Mouse (Mus musculus) heart, embryonic 12.5 days (tissue): ENCODE measurements around the gene Engase. TPM values are rescaled to one million over a fixed set of nuclear protein-coding genes. Genes with fewer than 3 reads are reported as not detected.
A peak's percentile ranks its signal among the peaks of the same experiment; 100 is the strongest.

ENCODE experiments used
- ATAC-seq: fragments of 200-750 bp; cut with Nextera tagmentation; 2 replicates; pipeline ENCODE4 v1.8.0; 2017; ENCODE audit warnings: moderate TSS enrichment, moderate library complexity; ENCODE audit not compliant: insufficient number of reproducible peaks, low FRiP score
- H3K27ac ChIP-seq: fragments of 300-500 bp; sonication (generic); 2 replicates; pipeline ENCODE4 v1.5.1; 2016; ENCODE audit warnings: mild to moderate bottlenecking, moderate library complexity; ENCODE audit not compliant: poor library complexity, severe bottlenecking
- H3K27me3 ChIP-seq: fragments of 300-500 bp; sonication (generic); replicated peaks from 2 replicates; pipeline ENCODE4 v1.6.1; 2016; ENCODE audit warnings: mild to moderate bottlenecking, moderate library complexity
- H3K36me3 ChIP-seq: fragments of 300-500 bp; sonication (generic); 2 replicates; pipeline ENCODE4 v1.6.1; 2016; ENCODE audit warnings: mild to moderate bottlenecking, moderate library complexity
- H3K4me1 ChIP-seq: fragments of 300-500 bp; sonication (generic); replicated peaks from 2 replicates; pipeline ENCODE4 v1.6.1; 2016; ENCODE audit warnings: mild to moderate bottlenecking
- H3K4me2 ChIP-seq: fragments of 300-500 bp; sonication (generic); 2 replicates; pipeline ENCODE4 v1.6.1; 2016; ENCODE audit warnings: mild to moderate bottlenecking, moderate library complexity
- H3K4me3 ChIP-seq: fragments of 300-500 bp; sonication (generic); 2 replicates; pipeline ENCODE4 v1.5.1; 2016; ENCODE audit warnings: mild to moderate bottlenecking
- H3K9ac ChIP-seq: fragments of 300-500 bp; sonication (generic); 2 replicates; pipeline ENCODE4 v1.6.1; 2016; ENCODE audit warnings: mild to moderate bottlenecking, moderate library complexity
- H3K9me3 ChIP-seq: fragments of 300-500 bp; sonication (generic); replicated peaks from 2 replicates; pipeline ENCODE4 v1.6.1; 2016; ENCODE audit warnings: mild to moderate bottlenecking, moderate library complexity
- WGBS: fragments of 180-500 bp; shearing (Covaris S2); methylation state at CpG from one replicate; pipeline ENCODE4 v1.1.7; 2016; 5-methylcytosine and 5-hydroxymethylcytosine counted together
- polyA plus RNA-seq: library from polyadenylated mRNA; unstranded; fragments of >200 nt; fragmentation: Nextera tagmentation; extraction: Ambion mirVana; gene quantifications from 2 replicates; pipeline ENCODE4 v1.2.1, GENCODE M21; 2016

Gene Engase
- polyA plus RNA-seq, 1 experiment from 2014 or later, result 4.6 TPM

DNA sequence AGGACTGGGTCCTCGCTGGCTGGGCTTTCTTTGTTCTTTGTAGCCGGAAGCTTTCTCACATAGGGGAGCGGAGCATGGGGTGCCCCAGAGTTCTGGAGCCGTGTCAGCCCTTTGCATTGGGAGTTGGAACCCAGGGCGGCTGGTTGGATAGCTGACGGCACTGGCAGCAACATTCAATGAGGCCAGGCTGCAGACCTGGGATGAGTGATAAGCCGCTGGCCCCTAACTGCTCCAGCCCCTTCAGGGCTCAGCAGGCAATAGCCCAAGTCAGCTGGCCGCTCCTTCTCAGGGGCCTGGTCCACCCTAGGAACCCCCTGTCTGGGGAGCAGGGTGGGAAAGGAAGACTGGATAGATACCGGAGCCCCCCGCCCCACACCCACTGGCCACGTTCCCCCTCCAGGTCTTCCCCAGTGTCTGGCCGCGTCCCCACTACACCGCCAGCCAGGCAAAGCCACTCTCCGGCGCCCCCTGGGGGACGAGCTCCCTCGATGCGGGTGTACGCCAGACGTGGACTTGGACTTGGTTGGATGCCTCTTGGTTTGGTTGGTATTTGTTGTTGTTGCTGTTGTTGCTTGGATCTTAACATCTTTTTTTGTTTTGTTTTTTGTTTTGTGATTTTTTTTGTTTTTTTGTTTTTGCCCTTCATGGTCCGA is 14.1 kb downstream of the Engase start:
- 0 out of 2 replicates have a peak overlapping the region, but pooled peaks have one; percentile 20 for H3K4me3 ChIP-seq
- peaks cover 32% of the 10 kb centered on the region for H3K27me3 ChIP-seq
- ATAC-seq, result peak; percentile 46; the same call in 1 of the 2 replicates
- H3K9me3 ChIP-seq, result no peaks in the 10 kb centered on the region
- WGBS, result 12% methylated on average over 22 of the region's 22 CpGs
- H3K36me3 ChIP-seq, result peaks cover 15% of the 10 kb centered on the region
- no peak overlapping the region for H3K27ac ChIP-seq
- H3K4me2 ChIP-seq, result peak overlapping the region; percentile 62
- peaks cover 6% of the 10 kb centered on the region for H3K4me1 ChIP-seq
- H3K9ac ChIP-seq, result no peak overlapping the region

DNA sequence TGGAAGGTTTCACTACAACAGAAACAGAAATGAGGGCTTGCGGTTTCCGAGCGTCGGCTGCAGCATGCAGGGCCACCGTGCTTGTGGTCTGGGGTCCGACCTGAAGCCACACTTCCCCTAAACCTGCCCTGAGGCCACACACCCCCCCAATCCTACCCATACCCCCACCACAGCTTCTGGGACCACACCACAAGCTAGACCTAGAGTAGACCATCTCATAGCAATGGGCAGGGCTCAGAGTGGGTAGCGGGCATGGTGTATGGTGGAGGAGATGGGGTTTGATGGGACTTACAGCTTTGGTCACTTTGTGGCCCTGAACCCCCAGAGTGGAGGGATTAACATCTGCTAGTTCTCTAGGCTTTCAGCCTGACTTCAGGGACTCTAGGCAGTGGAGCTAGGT is 14.6 kb downstream of the Engase start:
- Histone ChIP-seq H3K36me3 (peaks cover 14% of the 10 kb centered on the region), H3K27me3 (peaks cover 35% of the 10 kb centered on the region), H3K9ac (no peak overlapping the region), H3K4me2 (no peak overlapping the region), H3K4me1 (peaks cover 6% of the 10 kb centered on the region), H3K27ac (no peak overlapping the region), H3K4me3 (no peak overlapping the region), H3K9me3 (no peaks in the 10 kb centered on the region)
- no peak for ATAC-seq
- WGBS, result 86% methylated on average over 7 of the region's 7 CpGs

DNA sequence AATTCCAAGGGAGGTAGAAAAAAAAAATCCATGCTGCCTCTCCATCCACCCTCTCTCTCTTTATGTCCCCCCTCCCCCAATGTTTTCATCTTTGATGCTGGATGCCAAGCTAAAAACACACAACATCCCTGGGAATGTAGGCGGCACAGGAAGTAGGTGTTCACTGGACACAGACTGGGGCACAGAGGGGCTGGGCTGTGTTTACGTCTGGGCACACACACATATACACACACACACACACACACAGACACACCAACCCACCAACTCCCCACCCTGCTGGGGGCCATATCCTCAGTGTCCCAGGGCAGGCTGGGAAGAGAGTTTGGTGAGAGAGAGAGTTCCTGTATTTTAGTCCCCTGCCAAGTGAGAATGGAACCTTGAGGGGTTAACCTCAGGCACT is 16.8 kb downstream of the Engase start:
- no peak overlapping the region for H3K27ac ChIP-seq

DNA sequence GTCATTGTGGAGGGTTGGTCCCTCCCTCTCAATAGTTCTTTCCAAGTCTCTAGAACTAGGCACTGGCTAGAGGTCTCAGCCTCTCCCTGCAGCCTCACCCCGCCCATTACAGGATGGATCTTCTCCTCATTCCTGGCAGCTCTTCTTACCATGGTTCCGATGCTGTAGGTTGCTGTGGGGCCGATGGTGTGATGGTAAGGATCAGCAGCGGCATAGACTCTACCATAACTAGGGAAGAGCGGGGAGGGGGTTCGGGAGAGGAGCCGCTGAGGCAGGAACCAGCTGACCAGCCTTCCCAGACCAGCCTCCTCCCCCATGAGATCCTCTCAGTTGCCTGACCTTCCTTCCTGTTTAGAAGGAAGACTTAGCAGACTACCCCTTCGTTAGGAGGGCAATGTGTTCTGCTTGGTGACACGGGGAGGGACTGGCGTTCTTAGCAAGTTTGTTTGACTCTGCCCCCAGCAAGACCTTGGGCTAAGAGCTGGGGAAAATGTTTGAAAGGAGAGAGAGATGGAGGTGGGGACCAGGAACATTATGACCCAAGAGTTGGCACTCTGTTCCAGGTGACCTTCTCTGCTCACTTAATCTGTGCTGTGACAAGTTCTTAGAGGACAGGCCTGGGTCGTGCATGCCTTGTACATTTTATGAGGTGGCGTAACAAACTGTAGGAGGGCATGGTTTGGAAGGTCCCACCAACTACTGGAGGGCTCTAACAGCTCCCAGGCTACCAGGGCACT is 17.5 kb downstream of the Engase start:
- H3K27me3 ChIP-seq, result peaks cover 56% of the 10 kb centered on the region

More for the DNA sequence above, 16.8 kb downstream of the Engase start:
- ATAC-seq, result no peak
- WGBS, result 83% methylated on average over 2 of the region's 2 CpGs
- Histone ChIP-seq H3K36me3 (no peaks in the 10 kb centered on the region), H3K4me2 (no peak overlapping the region), H3K27me3 (peaks cover 50% of the 10 kb centered on the region), H3K9ac (no peak overlapping the region), H3K9me3 (no peaks in the 10 kb centered on the region), H3K4me1 (peaks cover 6% of the 10 kb centered on the region), H3K4me3 (no peak overlapping the region)

DNA sequence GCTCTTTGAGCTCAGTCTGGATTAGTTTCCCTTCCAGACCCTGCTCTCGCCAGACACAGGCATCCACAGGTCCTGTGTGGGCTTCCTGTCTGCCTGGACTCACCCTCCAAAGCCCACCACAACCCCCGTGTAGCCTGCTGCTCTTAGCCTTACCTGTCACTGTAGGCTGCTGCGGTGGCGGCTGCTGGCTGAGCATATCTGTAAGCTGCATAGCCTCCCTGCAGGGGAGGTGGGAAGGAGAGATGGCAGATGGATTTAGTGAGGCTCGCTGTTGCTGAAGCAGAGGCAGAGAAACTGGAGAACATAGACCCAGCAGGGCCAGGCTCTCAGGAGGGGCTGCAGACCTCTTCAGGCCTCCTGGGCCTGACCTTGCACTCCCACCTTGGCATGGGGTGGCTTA is 18.4 kb downstream of the Engase start:
- ATAC-seq, result no peak
- H3K27me3 ChIP-seq, result peaks cover 50% of the 10 kb centered on the region
- H3K4me2 ChIP-seq, result no peak overlapping the region
- H3K9me3 ChIP-seq, result no peaks in the 10 kb centered on the region
- no peak overlapping the region for H3K4me3 ChIP-seq
- WGBS, result 33% methylated on average over 5 of the region's 5 CpGs
- H3K36me3 ChIP-seq, result no peaks in the 10 kb centered on the region
- no peak overlapping the region for H3K9ac ChIP-seq
- H3K27ac ChIP-seq, result no peak overlapping the region
- peaks cover 6% of the 10 kb centered on the region for H3K4me1 ChIP-seq

More for the DNA sequence above, 17.5 kb downstream of the Engase start:
- H3K27ac ChIP-seq, result no peak overlapping the region
- no peak overlapping the region for H3K4me3 ChIP-seq
- peaks cover 6% of the 10 kb centered on the region for H3K4me1 ChIP-seq
- no peaks in the 10 kb centered on the region for H3K36me3 ChIP-seq
- H3K4me2 ChIP-seq, result no peak overlapping the region
- 66% methylated on average over 12 of the region's 12 CpGs for WGBS
- H3K9me3 ChIP-seq, result no peaks in the 10 kb centered on the region
- no peak for ATAC-seq
- no peak overlapping the region for H3K9ac ChIP-seq

DNA sequence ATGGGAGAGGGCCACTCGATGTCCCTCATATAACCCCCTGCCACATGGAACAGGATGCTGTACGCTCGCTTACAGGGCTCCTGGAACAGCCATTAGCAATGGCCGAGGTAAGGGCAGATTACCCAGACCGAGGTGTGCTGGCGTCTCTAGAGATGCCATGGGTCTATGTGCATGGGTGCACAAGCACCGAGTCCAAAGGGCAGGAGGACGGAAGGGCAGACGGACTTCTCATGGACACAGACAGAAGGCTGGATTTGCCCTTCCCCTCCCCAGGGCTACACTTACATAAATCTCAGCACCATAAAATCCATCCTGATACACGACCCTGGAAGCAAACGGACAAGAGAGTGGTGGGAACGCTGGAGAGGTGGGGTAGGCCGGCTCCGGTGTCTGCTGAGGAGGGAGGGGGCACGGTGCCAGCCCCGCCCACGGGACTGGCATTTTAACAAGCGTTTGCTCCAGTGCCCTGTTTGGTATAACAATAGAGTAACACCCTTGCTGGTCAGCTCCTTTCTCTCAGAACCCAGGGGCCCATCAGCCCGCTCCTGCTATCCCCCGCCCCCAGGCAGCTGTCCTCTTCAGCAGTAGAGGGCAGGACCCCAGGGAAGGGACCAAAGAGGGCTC is 19.5 kb downstream of the Engase start:
- no peak for ATAC-seq
- no peak overlapping the region for H3K9ac ChIP-seq
- peaks cover 49% of the 10 kb centered on the region for H3K27me3 ChIP-seq
- H3K4me3 ChIP-seq, result no peak overlapping the region
- WGBS, result 69% methylated on average over 20 of the region's 20 CpGs
- no peaks in the 10 kb centered on the region for H3K36me3 ChIP-seq
- H3K27ac ChIP-seq, result no peak overlapping the region
- no peaks in the 10 kb centered on the region for H3K9me3 ChIP-seq
- H3K4me1 ChIP-seq, result no peaks in the 10 kb centered on the region
- no peak overlapping the region for H3K4me2 ChIP-seq

DNA sequence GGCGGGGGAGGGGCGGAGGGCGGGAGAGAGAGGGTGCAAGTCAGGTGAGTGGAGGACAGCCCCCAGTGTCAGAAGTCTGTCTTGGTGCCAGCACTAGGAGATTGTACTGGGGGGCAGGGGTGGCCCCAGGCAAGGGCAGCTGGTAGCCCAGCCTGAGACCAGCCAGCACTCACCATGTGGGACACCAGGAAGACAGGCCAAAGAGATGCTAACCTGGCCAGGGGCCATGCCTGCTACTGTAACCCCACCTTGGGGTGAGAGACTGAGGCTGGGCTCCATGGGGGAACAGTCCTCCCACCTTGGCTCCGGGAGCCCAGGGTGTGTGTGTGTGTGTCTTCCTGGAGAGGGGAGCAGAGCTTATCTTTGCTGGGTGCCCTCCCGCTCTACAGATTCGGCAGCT is 26.4 kb downstream of the Engase start:
- Histone ChIP-seq H3K4me1 (peaks cover 12% of the 10 kb centered on the region), H3K27ac (no peak overlapping the region), H3K36me3 (no peaks in the 10 kb centered on the region), H3K4me3 (peak overlapping the region; percentile 11), H3K9ac (no peak overlapping the region), H3K9me3 (no peaks in the 10 kb centered on the region), H3K27me3 (peaks cover 82% of the 10 kb centered on the region), H3K4me2 (peak overlapping the region; percentile 42)
- 32% methylated on average over 6 of the region's 6 CpGs for WGBS
- ATAC-seq, result no peak

DNA sequence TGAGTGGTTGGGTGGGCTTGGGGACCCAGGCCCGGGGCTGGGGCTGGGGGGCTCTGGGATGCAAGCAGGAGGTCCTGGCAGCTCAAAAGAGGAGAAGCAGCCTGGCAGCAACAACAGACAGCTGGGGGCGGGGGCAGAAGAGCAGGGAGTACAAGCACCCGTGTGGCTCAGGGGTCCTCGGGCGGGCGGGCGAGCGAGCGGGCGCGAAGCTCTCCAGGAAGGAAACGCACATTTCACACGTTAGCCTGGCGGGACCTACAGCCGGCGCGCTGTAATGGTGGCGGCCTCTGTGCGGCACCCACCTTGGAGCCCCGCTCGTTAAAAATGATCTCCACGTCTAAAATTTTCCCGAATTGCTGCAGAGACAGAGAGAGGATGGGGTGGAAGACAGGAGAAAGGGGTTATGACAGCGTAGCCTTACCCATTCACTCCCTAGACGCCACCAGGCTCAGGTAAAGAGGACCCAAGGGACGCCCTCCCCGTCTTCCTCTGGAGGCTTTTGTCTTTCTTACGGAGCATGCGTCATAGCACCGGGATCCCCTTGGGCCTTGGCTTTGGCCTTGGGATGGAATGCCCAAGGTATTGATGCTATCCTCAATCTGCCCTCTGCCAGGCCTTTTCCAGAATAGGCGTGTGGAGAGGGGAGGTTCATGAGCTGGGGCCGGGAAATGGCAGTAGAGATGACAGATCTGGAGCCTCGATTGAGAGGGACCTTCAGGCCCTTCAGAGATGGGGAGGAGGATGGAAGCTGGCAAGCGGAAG is 27.0 kb downstream of the Engase start:
- Histone ChIP-seq H3K27me3 (peaks cover 83% of the 10 kb centered on the region), H3K9me3 (no peaks in the 10 kb centered on the region), H3K27ac (no peak overlapping the region), H3K9ac (no peak overlapping the region), H3K36me3 (no peaks in the 10 kb centered on the region), H3K4me2 (peak overlapping the region; percentile 42), H3K4me1 (peaks cover 12% of the 10 kb centered on the region), H3K4me3 (peak overlapping the region; percentile 11)
- WGBS, result 17% methylated on average over 30 of the region's 34 CpGs
- no peak for ATAC-seq

DNA sequence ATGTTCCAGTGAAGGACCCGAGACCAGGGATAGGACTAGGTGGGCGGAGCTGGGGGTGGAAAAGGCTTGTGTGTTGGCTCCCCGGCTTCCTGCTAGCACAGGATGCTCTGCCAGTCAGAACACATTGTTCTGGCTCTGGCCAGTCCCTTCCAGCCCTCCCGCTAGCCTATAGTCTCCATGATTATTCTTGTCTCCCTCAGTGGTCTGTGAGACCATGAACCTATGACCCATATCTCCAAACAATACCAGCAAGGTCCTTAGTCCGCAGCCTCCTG is 27.5 kb downstream of the Engase start:
- Histone ChIP-seq H3K4me3 (no peak overlapping the region), H3K4me2 (no peak overlapping the region), H3K27ac (no peak overlapping the region), H3K9ac (no peak overlapping the region), H3K9me3 (no peaks in the 10 kb centered on the region), H3K4me1 (peaks cover 12% of the 10 kb centered on the region), H3K27me3 (peaks cover 78% of the 10 kb centered on the region), H3K36me3 (no peaks in the 10 kb centered on the region)
- 57% methylated on average over 5 of the region's 5 CpGs for WGBS
- ATAC-seq, result no peak

DNA sequence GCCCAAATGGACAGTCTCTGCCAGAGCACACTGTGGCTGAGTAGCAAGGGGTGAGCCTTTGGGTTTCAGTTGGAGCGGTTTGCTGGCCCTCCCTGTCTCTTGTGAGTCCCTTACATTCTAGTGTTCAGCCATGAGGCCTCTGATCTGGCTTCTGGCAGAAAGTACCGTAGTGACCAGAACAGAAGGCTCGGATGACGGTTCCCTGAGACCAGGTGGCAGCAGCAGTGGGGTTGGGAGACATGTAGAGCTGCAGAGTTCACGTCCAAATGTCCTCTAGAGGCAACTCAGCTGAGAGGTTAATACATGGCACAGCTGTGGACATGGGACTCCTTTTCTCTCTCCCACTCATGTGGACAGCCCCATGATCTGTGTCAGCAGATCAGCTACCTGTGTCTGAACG is 30.5 kb downstream of the Engase start:
- 84% methylated on average over 6 of the region's 6 CpGs for WGBS

DNA sequence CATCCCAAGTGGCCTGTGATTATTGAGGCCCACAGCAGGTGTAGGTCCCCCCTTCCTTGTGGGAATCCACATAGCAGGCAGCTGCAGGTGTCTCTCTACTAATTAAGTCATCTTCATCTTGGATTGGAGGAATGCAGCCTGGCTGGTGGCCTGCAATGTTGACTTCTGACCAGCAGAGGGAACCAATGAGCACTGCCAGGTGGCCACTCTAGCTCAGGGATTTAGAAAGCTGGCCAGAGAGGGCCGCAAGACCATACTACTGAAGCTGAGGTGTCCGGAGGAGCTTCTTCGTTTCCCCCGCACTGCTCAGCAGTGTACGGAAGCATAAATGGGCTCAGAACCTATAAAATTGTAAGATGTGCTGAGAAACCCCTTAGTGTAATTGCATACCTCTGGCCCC is 31.3 kb downstream of the Engase start:
- H3K27ac ChIP-seq, result no peak overlapping the region
- no peaks in the 10 kb centered on the region for H3K36me3 ChIP-seq
- H3K9me3 ChIP-seq, result no peaks in the 10 kb centered on the region
- peaks cover 15% of the 10 kb centered on the region for H3K4me1 ChIP-seq
- H3K27me3 ChIP-seq, result peaks cover 70% of the 10 kb centered on the region
- 26% methylated on average over 5 of the region's 5 CpGs for WGBS
- no peak overlapping the region for H3K4me3 ChIP-seq
- ATAC-seq, result no peak
- no peak overlapping the region for H3K4me2 ChIP-seq
- H3K9ac ChIP-seq, result no peak overlapping the region

More for the DNA sequence above, 30.5 kb downstream of the Engase start:
- Histone ChIP-seq H3K4me1 (peaks cover 15% of the 10 kb centered on the region), H3K27ac (no peak overlapping the region), H3K9me3 (no peaks in the 10 kb centered on the region), H3K4me3 (no peak overlapping the region), H3K36me3 (no peaks in the 10 kb centered on the region), H3K9ac (no peak overlapping the region), H3K4me2 (no peak overlapping the region), H3K27me3 (peaks cover 70% of the 10 kb centered on the region)
- ATAC-seq, result no peak
